Mouse (Mus musculus): Measurements from ENCODE around the gene Pdcd2l.

GRCm38 (mm10) chr7:34214644-34215043 lies 18.2 kb upstream of the Pdcd2l start:
- TF ChIP-seq CTCF (IDR thresholded peaks at IDR 0.05; ENCODE audit: low read depth): no peak
- TF ChIP-seq EP300 (optimal IDR thresholded peaks at IDR 0.05): no peak
